Mouse (Mus musculus): Measurements from ENCODE around the gene Eloa.
"Not testable (repeated sequence)": the region's sequence is repeated elsewhere in the genome, so short reads cannot be mapped to it uniquely, and the experiment has no call there.

The Eloa gene

GRCm38 (mm10) chr4:136021549-136022047, at the start of gene Eloa:
Gene Eloa, minus strand, starts transcription at chr4:136021763.
- DNase-seq (ENCODE audit: extremely low spot score, low read depth, low spot score) = peak; percentile 91

- DNase-seq (ENCODE audit: extremely low spot score, low read depth, low spot score) = no peak
These were observed 49.7 kb upstream of the Eloa start for GRCm38 (mm10) chr4:136071178-136071714.

- DNase-seq (ENCODE audit: extremely low spot score, low read depth, low spot score) = no peak
These were observed 49.0 kb upstream of the Eloa start for GRCm38 (mm10) chr4:136070592-136070991.

DNA sequence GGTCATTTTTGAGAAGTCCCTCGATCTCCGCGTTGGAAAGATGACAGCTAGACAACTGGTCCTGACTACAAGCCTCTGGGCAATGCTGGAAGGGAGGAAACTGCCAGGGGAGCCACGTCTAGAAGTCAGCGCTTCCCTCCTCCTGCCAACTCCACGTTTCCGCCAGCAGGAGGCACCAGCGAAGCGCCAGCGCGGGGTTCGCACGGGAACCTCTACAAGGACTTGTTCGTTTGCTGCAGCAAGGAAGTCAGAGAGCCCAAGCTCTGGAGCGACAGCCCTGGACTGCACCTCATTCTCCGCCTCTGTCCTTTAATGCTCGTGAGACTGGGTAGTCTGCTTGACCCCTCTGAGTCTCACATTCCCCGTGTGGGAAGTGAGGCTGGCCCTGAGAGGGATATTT, 48.4 kb upstream of the Eloa start:
- DNase-seq (ENCODE audit: extremely low spot score, low read depth, low spot score) = peak; percentile 69

GRCm38 (mm10) chr4:136069313-136069712, 47.8 kb upstream of the Eloa start:
- DNase-seq (ENCODE audit: extremely low spot score, low read depth, low spot score) = no peak

DNA sequence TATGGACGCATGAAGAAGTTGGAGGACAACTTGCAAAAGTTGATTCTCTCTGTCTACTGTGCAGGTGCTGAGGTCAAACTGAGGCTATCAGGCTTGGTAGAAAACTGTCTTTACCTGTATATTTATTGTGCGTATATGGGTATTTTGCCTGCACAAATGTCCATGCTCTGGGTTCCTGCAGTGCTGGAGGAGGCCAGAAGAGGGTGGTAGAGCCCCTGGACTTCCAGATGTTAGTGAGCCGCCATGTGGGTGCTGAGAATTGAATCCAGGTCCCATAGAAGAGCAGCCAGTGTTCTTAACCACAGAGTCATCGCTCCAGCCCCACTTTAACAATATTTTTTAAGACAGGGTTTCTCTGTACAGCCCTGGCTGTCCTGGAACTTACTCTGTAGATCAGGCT, 41.6 kb upstream of the Eloa start:
- DNase-seq (ENCODE audit: extremely low spot score, low read depth, low spot score) = no peak

GRCm38 (mm10) chr4:136059800-136060488, 38.4 kb upstream of the Eloa start:
- DNase-seq (ENCODE audit: extremely low spot score, low read depth, low spot score) = not testable (repeated sequence)

GRCm38 (mm10) chr4:136057916-136058315, 36.4 kb upstream of the Eloa start:
- DNase-seq (ENCODE audit: extremely low spot score, low read depth, low spot score) = no peak

DNA sequence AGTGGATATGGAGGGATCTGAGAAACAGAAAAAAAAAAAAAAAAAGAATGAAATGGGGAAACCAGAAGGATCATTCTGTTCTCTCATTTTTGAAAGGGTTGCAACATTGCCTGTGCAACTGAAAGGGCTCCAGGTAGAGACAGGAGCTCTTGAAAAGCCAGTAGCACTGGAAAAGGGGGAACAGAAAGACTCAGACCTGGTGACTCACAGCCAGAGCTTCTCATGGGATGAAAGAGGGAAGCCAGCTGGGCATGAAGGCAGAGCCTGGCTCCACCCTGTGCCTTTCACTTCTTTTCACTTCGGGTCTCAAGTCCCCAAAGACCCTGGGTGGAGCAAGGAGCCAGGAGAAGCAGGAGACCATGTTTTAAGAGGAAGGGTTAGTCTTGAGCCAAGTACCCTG, 34.5 kb upstream of the Eloa start:
- no peak for DNase-seq (ENCODE audit: extremely low spot score, low read depth, low spot score)

- DNase-seq (ENCODE audit: extremely low spot score, low read depth, low spot score) = no peak
These were observed 32.3 kb upstream of the Eloa start for GRCm38 (mm10) chr4:136053843-136054242.

DNA sequence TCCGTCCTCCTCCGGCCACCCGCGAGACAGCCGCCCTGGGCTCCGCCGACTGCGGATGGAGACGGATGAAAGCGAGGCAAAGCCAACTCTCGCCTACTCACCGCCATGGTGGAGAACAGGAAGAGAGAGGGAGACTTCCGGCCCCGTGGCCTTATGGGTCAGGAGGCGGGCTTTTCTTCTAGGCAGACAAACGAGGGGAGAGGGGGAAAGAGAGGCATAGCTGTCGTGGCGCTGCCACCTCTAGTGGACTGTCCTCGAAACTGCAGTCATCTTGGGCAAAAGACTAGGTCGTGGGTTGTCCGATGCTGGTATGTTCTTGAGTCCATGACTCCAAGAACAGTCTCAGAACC, 31.7 kb upstream of the Eloa start, which contains the start of gene Rpl11:
Rpl11 (minus strand) TSS at position 182 of the 350 bp plus-strand sequence.
- DNase-seq (ENCODE audit: extremely low spot score, low read depth, low spot score) = peak; percentile 91

DNA sequence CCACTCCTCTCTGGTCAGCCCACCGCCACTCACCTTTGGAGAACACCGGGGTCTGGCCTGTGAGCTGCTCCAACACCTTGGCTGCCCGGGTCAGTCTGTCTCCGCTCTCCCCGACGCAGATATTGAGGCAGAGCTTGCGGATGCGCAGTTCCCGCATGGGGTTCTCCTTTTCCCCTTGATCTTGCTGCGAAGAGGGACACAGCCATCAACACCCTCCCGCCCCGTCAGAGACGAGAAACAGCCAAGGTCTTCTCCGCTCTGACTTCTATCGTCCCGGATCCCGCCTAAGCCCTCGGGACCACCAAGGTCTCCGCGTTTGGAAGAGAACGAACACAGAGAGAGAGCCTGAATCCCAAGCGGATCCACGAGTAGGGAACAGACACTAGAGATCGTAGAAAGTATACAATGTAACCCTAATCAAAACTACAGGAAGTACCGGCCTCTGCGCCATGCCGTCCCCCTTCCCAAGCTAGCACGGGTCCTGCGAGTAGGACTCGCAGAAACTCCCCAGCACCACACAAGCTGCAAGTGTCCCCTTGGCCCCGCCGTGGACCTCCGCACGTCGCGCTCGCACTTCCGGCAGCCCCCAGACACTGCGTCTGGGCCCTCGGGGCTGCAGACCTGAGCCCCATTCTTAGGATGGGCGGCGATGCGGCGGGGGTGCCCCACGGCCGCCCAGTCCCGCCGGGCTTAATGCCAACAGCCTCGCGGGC, 31.1 kb upstream of the Eloa start:
- DNase-seq (ENCODE audit: extremely low spot score, low read depth, low spot score) = no peak

DNA sequence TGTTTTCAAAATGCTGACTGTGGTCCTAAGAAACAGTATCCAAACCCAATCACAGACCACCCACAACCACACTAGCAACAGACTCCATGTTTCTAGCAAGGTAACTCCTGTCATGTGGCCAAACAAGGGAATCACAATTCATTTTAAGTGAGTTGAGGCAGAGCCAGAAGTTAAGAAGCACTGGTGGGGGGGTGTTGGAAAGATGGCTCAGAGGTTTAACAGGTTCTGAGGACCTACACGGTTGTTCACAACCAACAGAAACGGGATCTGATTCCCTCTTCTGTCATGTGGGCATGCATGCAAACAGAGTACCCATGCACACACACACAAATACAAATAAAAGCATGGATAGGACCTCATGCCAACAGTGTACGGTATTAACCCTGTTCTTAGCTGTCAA, 30.5 kb upstream of the Eloa start:
- DNase-seq (ENCODE audit: extremely low spot score, low read depth, low spot score) = no peak

- DNase-seq (ENCODE audit: extremely low spot score, low read depth, low spot score) = no peak
These were observed 28.7 kb upstream of the Eloa start for GRCm38 (mm10) chr4:136050226-136050625.

GRCm38 (mm10) chr4:136048291-136049032, 26.9 kb upstream of the Eloa start:
- DNase-seq (ENCODE audit: extremely low spot score, low read depth, low spot score) = no peak

DNA sequence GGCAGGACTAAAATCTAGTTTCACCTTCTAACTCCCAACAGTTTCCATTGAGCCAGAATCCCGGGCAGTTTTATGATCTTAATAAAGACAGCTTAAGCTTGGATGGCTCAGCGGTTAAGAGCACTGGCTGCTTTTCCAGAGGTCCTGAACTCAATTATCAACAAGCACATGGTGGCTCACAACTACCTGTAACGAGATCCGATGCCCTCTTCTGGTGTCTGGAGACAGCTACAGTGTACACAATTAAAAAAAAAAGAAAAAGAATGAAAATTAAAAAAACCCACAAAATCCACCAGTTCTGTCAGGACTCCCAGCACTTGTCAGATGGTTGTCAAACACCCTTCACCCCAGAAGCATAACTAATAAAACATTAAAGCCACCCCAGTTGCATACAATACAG, 26.1 kb upstream of the Eloa start:
- no peak for DNase-seq (ENCODE audit: extremely low spot score, low read depth, low spot score)

DNA sequence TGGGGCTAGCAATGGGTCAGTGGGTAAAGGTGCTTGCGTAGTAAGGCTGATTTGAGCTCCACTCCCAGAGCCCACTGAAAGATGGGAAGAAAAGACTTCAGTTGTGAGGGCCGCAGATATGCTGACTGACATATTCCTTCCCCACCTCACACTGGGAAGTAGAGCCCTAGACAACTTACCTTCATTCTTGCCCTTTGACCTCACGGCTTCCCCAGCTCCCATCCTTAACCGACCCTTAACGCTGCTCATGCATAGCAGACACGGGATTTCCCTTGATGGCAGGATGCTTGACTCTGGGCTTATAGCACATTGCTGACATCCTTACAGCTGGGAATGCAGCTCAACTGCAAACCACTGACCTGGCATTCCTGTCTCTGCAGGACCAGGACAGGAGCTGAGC, 25.3 kb upstream of the Eloa start:
- no peak for DNase-seq (ENCODE audit: extremely low spot score, low read depth, low spot score)

DNA sequence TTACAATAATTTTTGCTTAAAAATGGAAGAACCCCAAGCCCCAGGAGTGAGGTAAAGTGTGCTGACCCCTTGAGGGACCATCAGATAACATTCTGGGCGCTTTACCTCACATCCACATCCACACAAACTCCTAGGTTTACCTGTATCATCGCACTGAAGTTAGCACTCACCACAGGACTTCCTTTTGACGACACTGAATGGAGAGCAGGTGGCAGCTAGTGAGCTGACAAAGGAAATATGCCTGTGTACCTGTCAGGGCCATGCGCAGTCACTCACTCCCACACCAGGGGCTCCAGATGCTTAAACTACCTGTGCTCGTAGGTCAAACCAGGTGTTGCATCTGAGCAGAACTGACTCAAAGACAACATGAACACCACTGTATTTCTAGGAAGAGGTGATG, 23.5 kb upstream of the Eloa start:
- DNase-seq (ENCODE audit: extremely low spot score, low read depth, low spot score) = no peak

- no peak for DNase-seq (ENCODE audit: extremely low spot score, low read depth, low spot score)
These were observed 22.3 kb upstream of the Eloa start for GRCm38 (mm10) chr4:136043784-136044400.

- DNase-seq (ENCODE audit: extremely low spot score, low read depth, low spot score) = no peak
These were observed 13.5 kb upstream of the Eloa start for GRCm38 (mm10) chr4:136035078-136035477.

- no peak for DNase-seq (ENCODE audit: extremely low spot score, low read depth, low spot score)
These were observed 11.7 kb upstream of the Eloa start for GRCm38 (mm10) chr4:136033231-136033630.

Measured in hindlimb bud, embryonic 11.5 days (tissue).